Mouse (Mus musculus): ENCODE data around the gene Foxp1. TPM values are rescaled to one million over a fixed set of nuclear protein-coding genes. Genes with fewer than 3 reads are reported as not detected.

Gene Foxp1
- total RNA-seq, 2 experiments from 2014 or later, result 14.7 to 34.4 TPM

DNA sequence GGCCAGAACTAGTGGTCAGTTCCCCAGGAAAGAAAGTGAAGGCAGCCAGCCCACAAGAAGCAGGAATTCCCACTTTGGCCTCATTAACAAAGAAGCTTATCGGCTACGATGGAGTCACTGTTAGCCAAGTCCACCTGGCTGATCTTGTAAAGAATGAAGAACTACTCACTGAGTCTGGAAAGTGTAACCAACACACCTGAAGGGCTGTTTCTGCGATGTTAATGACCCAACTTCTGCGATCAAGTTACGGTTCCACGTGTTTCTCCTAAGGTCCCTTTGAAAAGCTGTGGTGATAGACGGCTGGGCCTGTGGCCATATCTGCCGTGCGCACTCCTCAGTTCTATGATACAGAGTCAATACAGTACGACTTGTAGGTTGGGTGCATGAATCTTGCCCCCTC is 33.1 kb downstream of the Foxp1 start:
- ATAC-seq (replicated peaks; ENCODE audit: low FRiP score, poor library complexity, severe bottlenecking), result no peak

- ATAC-seq (replicated peaks; ENCODE audit: low FRiP score, poor library complexity, severe bottlenecking), result no peak
These were observed 36.5 kb downstream of the Foxp1 start for GRCm38 (mm10) chr6:99485884-99486640.

DNA sequence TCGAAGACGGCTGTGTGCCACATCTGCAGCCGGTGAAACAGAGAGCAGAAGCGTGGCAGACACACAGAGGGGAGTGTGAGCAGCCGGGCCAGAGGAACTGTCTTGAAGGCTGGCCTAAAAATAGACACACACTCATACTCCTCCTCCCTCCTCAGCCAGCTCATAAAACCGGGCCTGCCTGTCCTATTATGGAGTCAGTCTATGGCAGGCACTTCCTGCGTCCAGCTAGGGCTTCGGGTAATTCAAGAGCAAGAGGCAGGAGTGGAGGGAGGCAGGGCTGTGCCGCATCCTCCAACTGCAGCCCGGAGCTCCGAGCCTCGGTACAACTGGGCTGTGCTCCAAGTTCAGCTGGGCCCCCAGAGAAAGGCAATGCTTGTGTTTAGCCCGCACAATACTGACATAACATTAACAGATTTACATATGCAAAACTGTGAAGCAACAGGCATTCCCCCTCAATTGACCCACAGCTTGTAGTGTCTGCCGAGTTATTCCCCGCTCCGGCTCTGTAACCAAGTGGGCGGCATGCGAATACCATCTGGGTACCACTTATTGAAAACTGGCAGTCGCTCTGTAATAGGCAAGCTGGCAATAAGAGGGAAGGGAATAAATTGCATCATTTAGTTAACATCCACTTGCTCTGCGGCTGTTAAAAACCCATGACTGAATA is 37.2 kb downstream of the Foxp1 start:
- no peak for ATAC-seq (replicated peaks; ENCODE audit: low FRiP score, poor library complexity, severe bottlenecking)

DNA sequence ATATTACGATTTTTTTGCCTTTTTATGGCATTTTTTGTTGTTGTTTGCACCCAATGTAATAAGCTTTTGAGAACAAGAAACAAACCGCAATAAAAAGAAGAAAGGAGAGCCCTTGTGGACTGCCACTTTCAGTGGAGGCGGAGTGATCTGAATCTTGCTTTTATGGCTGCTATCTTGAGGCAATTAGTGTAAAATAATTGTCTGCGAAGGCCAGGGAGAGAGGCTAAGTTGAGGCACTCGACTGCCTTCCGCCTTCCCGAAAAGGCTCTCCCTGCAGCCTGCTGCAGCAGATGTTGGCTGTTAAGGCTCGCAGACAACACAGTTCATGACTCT is 37.7 kb downstream of the Foxp1 start:
- no peak for ATAC-seq (replicated peaks; ENCODE audit: low FRiP score, poor library complexity, severe bottlenecking)

GRCm38 (mm10) chr6:99484197-99484725 is 38.3 kb downstream of the Foxp1 start:
- ATAC-seq (replicated peaks; ENCODE audit: low FRiP score, poor library complexity, severe bottlenecking), result no peak

DNA sequence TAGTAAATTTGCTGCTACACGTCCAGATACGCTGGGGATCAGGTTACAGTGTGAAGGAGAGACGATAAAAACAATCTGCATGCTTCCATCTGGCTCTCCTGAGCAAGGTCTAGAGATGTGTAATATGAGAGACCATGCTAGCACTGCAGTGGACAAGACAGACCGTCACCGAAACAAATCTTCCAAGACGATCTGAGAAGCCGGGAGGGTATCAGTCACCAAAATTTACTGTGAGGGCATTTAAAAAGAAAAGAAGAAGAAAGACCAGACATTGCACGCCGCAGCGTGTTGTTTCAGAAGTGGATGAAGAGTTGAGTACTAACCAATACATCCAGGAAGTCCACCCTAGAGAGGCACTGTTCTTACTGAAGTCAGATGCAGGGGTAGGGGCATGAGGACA is 39.0 kb downstream of the Foxp1 start:
- no peak for ATAC-seq (replicated peaks; ENCODE audit: low FRiP score, poor library complexity, severe bottlenecking)

DNA sequence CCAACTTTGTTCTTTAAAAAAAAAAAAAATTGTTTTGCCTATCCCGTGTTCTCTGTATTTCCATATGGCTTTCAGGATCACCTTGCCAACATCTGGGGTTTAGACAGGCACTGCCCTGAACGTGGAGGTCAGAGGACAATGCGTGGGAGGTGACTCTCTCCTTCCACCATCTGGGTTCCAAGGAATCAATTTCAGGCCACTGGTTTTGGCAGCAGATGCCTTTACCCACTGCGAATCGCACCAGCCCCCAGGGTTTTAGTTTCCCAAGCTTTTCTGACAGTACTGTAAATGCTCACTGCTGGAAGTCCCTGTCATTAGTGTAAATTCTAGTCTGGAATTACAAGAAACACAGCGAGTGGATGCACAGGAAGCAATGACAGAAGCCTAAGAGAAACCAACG is 41.0 kb downstream of the Foxp1 start:
- ATAC-seq (replicated peaks; ENCODE audit: low FRiP score, poor library complexity, severe bottlenecking), result no peak

GRCm38 (mm10) chr6:99478873-99479650 is 43.5 kb downstream of the Foxp1 start:
- ATAC-seq (replicated peaks; ENCODE audit: low FRiP score, poor library complexity, severe bottlenecking), result no peak

DNA sequence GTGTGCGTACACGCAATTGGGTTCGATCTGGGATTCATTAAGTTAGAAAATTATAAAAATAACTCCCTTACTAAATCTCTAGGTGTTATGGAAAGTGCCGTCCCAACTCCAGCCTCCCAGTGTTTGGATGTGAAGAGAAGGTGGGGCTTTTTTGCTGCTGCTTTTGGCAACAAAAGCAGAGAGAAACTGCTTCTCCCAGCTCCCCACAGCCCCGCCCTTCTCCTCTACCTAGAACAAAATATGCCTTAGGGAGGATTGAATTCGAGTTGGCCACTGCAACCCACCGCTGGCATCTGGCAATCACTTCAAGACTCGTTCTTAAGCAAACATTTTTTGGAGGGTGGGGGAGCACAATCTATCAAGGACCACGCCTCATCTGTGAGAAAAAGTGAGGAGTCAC is 47.5 kb downstream of the Foxp1 start:
- ATAC-seq (replicated peaks; ENCODE audit: low FRiP score, poor library complexity, severe bottlenecking), result no peak

GRCm38 (mm10) chr6:99470906-99471305 is 51.6 kb downstream of the Foxp1 start:
- ATAC-seq (replicated peaks; ENCODE audit: low FRiP score, poor library complexity, severe bottlenecking), result no peak

GRCm38 (mm10) chr6:99469134-99469834 is 53.2 kb downstream of the Foxp1 start:
- ATAC-seq (replicated peaks; ENCODE audit: low FRiP score, poor library complexity, severe bottlenecking), result no peak

GRCm38 (mm10) chr6:99467831-99468230 is 54.7 kb downstream of the Foxp1 start:
- ATAC-seq (replicated peaks; ENCODE audit: low FRiP score, poor library complexity, severe bottlenecking), result no peak

- ATAC-seq (replicated peaks; ENCODE audit: low FRiP score, poor library complexity, severe bottlenecking), result no peak
These were observed 55.4 kb downstream of the Foxp1 start for GRCm38 (mm10) chr6:99467109-99467508.

DNA sequence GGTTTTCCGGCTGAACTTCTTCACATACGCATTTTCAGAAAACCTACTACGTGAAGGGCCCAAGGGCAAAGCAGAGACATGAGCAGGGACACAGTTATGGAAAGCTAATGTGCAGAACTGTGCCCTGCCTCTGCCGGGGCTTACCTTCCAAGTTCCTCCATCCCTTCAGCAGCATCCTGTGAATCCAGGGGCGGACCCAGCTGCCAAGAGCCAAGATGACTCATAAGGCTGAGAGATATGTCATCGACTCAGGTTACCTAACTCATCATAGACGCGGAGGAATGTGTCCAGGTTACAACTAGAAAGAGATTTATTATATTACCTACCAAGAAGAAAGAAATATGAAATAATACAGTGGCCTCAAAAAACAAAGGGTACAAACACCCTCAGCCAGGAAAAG is 56.2 kb downstream of the Foxp1 start:
- no peak for ATAC-seq (replicated peaks; ENCODE audit: low FRiP score, poor library complexity, severe bottlenecking)

DNA sequence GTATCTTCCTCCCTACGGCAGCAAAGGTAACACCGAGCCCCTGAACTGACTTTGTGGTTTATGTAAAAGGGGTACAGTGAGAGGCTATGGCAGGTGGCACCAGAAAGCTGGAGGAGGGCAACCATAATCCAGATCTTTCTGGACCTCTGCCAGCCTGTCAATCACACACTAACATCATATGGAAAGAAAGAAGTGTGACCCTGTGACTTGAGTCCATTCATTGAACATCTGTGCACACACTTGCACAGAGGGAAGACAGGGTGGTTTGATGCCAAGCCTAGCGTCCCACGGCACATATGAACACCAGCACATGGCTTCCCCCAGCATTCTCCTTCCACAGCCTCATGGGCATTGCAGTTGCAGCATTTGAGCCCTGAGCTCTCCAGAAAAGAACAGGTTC is 58.1 kb downstream of the Foxp1 start:
- ATAC-seq (replicated peaks; ENCODE audit: low FRiP score, poor library complexity, severe bottlenecking), result no peak

DNA sequence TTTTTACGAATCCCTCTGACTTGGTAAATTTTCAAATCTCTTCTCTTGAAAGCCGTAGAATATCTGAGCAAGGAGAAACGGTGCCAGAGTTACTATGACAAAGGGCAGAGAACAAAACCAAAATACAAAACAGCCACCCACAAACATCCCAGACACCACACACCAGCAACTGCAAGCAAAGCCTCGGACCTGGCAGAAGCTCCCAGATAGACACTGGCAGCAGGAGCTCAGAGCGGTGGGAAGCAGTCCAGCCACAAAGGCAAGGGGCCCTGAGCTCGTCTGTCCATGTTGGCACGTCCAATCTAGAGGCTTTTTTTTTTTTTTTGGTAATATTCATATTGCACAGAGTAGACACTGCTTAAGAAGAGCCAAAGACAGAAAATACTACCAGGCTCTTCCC is 58.6 kb downstream of the Foxp1 start:
- ATAC-seq (replicated peaks; ENCODE audit: low FRiP score, poor library complexity, severe bottlenecking), result no peak

DNA sequence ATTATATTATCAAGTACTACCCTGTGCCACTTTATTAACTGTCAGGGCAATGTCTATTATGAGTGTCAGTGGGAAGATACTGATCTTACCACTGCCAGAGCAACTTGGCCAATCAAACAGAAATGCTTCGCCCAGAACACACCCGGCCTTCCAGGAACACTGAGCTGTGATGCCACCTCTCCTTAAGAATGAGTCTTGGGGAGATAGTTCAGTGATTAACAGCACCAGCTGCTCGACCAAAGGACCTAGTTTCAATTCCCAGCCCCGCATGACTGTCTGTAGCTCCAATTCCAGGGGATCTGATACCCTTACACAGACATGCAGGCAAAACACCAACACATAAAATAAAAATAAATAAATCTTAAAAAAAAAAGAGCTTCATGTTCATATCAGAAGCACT is 63.7 kb downstream of the Foxp1 start:
- no peak for ATAC-seq (replicated peaks; ENCODE audit: low FRiP score, poor library complexity, severe bottlenecking)

DNA sequence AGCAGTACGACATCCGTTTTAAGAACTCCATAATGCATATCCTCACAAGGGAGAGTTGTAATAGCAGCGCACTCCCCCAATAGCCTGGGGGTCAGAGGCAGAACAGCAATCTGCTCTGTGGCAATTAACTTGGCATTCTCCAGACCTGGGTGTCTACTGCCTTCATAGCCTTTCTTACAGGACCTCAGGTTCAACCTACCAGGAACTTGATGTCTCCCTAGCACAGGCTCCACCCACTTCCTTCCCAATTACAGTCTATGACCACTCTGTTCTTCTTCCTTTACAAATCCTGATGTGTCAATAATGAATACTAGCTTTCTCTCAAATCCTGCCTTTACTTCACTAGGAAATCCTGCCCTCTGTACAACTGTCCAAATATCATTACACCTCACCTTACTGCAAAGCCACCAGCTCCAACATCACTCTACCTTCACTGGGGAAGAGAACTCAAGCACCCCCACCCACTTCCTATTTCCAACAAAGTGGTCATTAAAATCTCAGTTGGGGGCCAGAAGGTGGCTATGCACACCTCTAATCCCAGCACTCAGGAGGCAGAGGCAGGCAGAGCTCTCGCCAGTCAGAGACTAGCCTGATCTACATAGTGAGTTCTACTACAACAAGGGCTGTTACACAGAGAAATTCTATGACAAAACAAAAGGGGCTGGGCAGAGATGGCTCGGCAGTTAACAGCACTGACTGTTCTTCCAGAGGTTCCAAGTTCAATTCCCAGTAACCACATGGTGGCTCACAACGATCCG is 68.6 kb downstream of the Foxp1 start:
- ATAC-seq (replicated peaks; ENCODE audit: low FRiP score, poor library complexity, severe bottlenecking), result no peak

DNA sequence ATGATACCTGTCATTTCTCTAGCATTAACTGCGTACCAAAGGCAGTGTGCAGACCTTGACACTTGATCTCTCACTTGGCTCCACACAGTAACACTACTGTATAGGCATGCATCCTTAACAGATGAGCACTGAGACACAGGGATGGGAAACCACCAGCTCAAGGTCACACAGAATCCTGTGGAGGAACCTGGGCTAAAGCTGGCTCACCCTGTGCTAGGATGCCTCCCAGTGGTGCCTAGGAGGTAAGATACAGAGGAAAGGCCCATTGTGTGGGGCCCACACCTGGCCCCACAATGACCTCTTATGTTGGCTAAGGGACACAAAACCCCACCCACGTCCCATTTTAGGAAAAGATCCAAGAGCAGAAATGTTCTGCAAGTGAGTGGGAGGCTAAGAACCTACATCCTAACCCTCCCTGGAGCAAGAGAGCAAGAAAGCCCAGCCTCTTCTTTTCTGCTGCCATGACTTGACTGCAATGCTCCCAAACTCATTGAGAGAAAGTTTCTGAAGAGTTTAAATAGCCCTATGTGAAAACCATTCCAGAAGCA is 69.8 kb downstream of the Foxp1 start:
- ATAC-seq (replicated peaks; ENCODE audit: low FRiP score, poor library complexity, severe bottlenecking), result no peak
